Comparison of ENCODE assay signal across 23 mouse cellular contexts in genomic region chr2:29718581-29718980, GRCm38 (mm10). TPM values are rescaled to one million over a fixed set of nuclear protein-coding genes. Genes with fewer than 3 reads are reported as not detected.
DNase-seq lines count a peak whose midpoint lies in the region; ATAC-seq and TF ChIP-seq lines count a peak whose summit lies in the region.
"Had no signal": no experiment of that assay in that cellular context is flagged by ENCODE, and none has a peak within 500 bp of the region (broad histone marks: within the 10 kb centered on the region; RNA-seq: fewer than 3 reads in every experiment).

No protein-coding gene starts in this region.

- no peak for ATAC-seq in midbrain, embryonic 14.5 days (ENCODE audit: low FRiP score, low TSS enrichment)
- ATAC-seq in kidney, embryonic 16.5 days (ENCODE audit: low FRiP score, low TSS enrichment): no peak
- ATAC-seq: forebrain, embryonic 13.5 days; forebrain, postnatal 0 days had no signal

- peak; percentile 18 for DNase-seq in urinary bladder, postnatal 14 days (ENCODE audit: low spot score)
- DNase-seq in urinary bladder, postnatal 36 days (ENCODE audit: low spot score in 2 of 2): no peak
- peak; percentile 34 to 42 for DNase-seq in thymus, adult 18-20 months
- peak; percentile 54 for DNase-seq in thymus, postnatal 14 days
- DNase-seq in adrenal gland, postnatal 36 days: no peak
- no peak for DNase-seq in midbrain, embryonic 14.5 days
- DNase-seq in kidney, adult 2 months: no peak
- DNase-seq: adrenal gland, postnatal 10 days; cerebellum, adult 9-11 months; cerebellum, postnatal 36 days; forebrain, postnatal 0 days; gastrocnemius, postnatal 25 days; heart, postnatal 14 days had no signal

- no peak for TF ChIP-seq CTCF in kidney, adult 2 months (conservative IDR thresholded peaks at IDR 0.05; ENCODE audit: insufficient read depth, insufficient read length, low read depth, low read length)

- H3K36me3 ChIP-seq in midbrain, embryonic 14.5 days (ENCODE audit: control insufficient read depth, insufficient read depth, low read length): peaks cover 66% of the 10 kb centered on the region
- no peaks in the 10 kb centered on the region for H3K36me3 ChIP-seq in kidney, adult 2 months (ENCODE audit: control insufficient read depth, insufficient read depth, low read length)
- H3K36me3 ChIP-seq in kidney, embryonic 16.5 days (ENCODE audit: insufficient read depth, low read length): peaks cover 31% of the 10 kb centered on the region

- H3K4me2 ChIP-seq in midbrain, embryonic 14.5 days (ENCODE audit: low read length): no peak overlapping the region
- H3K4me2 ChIP-seq in kidney, embryonic 16.5 days (replicated peaks; ENCODE audit: low read depth, low read length): no peak overlapping the region
- H3K4me2 ChIP-seq: forebrain, embryonic 13.5 days; hindbrain, embryonic 13.5 days had no signal

- no peaks in the 10 kb centered on the region for H3K4me1 ChIP-seq in midbrain, embryonic 14.5 days (ENCODE audit: control insufficient read depth, insufficient read depth, low read length)
- H3K4me1 ChIP-seq in kidney, adult 2 months (ENCODE audit: control insufficient read depth, insufficient read depth, low read length): 0 out of 2 replicates have a peak, but pooled peaks cover 2% of the 10 kb centered on the region
- H3K4me1 ChIP-seq in kidney, embryonic 16.5 days (ENCODE audit: insufficient read depth, low read length): peaks cover 17% of the 10 kb centered on the region

- no peaks in the 10 kb centered on the region for H3K9me3 ChIP-seq in midbrain, embryonic 14.5 days (ENCODE audit: control insufficient read depth, low read length)
- H3K9me3 ChIP-seq in kidney, embryonic 16.5 days (ENCODE audit: low read length): no peaks in the 10 kb centered on the region
- H3K9me3 ChIP-seq: forebrain, embryonic 13.5 days; G1E; hindbrain, embryonic 13.5 days had no signal

- no peak for TF ChIP-seq POLR2A in kidney, adult 2 months (IDR thresholded peaks at IDR 0.05; ENCODE audit: low read depth, low read length)

- 93% methylated on average over 5 of the region's 5 CpGs for WGBS in midbrain, embryonic 14.5 days
- 80% methylated on average over 5 of the region's 5 CpGs for WGBS in kidney, adult 2 months
- WGBS in kidney, embryonic 16.5 days: 79% methylated on average over 5 of the region's 5 CpGs

- no peak overlapping the region for H3K4me3 ChIP-seq in midbrain, embryonic 14.5 days (replicated peaks; ENCODE audit: low read depth, low read length)
- H3K4me3 ChIP-seq in kidney, adult 2 months (ENCODE audit: insufficient read depth, low read depth, low read length): no peak overlapping the region
- H3K4me3 ChIP-seq in kidney, embryonic 16.5 days (ENCODE audit: low read length): no peak overlapping the region
- H3K4me3 ChIP-seq: forebrain, embryonic 13.5 days; hindbrain, embryonic 13.5 days had no signal

- no peak overlapping the region for H3K27ac ChIP-seq in midbrain, embryonic 14.5 days (replicated peaks; ENCODE audit: low read depth, low read length)
- no peak overlapping the region for H3K27ac ChIP-seq in kidney, adult 2 months (ENCODE audit: insufficient read depth, low read depth, low read length)
- no peak overlapping the region for H3K27ac ChIP-seq in kidney, embryonic 16.5 days (ENCODE audit: low read length)
- H3K27ac ChIP-seq: forebrain, embryonic 13.5 days; hindbrain, embryonic 13.5 days had no signal

- H3K9ac ChIP-seq in midbrain, embryonic 14.5 days (replicated peaks; ENCODE audit: low read length): no peak overlapping the region
- no peak overlapping the region for H3K9ac ChIP-seq in kidney, embryonic 16.5 days (replicated peaks; ENCODE audit: low read length)
- H3K9ac ChIP-seq: forebrain, embryonic 13.5 days; forebrain, postnatal 0 days; hindbrain, embryonic 13.5 days had no signal

- H3K27me3 ChIP-seq in midbrain, embryonic 14.5 days (ENCODE audit: control insufficient read depth, insufficient read depth, low read length): no peaks in the 10 kb centered on the region
- H3K27me3 ChIP-seq in kidney, adult 2 months (replicated peaks; ENCODE audit: control insufficient read depth, insufficient read depth, low read length): no peaks in the 10 kb centered on the region
- H3K27me3 ChIP-seq in kidney, embryonic 16.5 days (ENCODE audit: insufficient read depth, low read length): no peaks in the 10 kb centered on the region
- H3K27me3 ChIP-seq: forebrain, embryonic 13.5 days; hindbrain, embryonic 13.5 days had no signal

RNA-seq across cellular contexts. Expression of gene Gm13420, which starts 32.9 kb away (rescaled TPM):
- total RNA-seq in adrenal gland, postnatal 36 days (2021): not detected
- polyA plus RNA-seq in midbrain, embryonic 14.5 days (2014; fragmentation: Nextera tagmentation; extraction: Ambion mirVana): not detected in 2 replicates
- polyA plus RNA-seq in kidney, adult 2 months (2012; rRNA removed): 6.1 and 9.4 TPM in 2 replicates
- polyA plus RNA-seq in kidney, embryonic 16.5 days (2015; fragmentation: Nextera tagmentation; extraction: Ambion mirVana): 1.8 and 2.1 TPM in 2 replicates
- total RNA-seq: G1E; gastrocnemius, adult 18-20 months; gastrocnemius, postnatal 25 days; granulocyte monocyte progenitor cell, adult 5-6 weeks; heart, adult 8-10 months; heart, postnatal 14 days; hematopoietic stem cell, adult 5-6 weeks had no signal
- polyA plus RNA-seq: embryonic facial prominence, embryonic 14.5 days; forebrain, embryonic 13.5 days; G1E; heart, embryonic 14.5 days; hindbrain, embryonic 13.5 days had no signal

RNA-seq across cellular contexts. Expression of gene Gm13547, which starts 40.5 kb away (rescaled TPM):
- total RNA-seq in adrenal gland, postnatal 36 days (2021): not detected
- not detected in 2 replicates for polyA plus RNA-seq in midbrain, embryonic 14.5 days (2014; fragmentation: Nextera tagmentation; extraction: Ambion mirVana)
- not detected in 2 replicates for polyA plus RNA-seq in kidney, adult 2 months (2012; rRNA removed)
- polyA plus RNA-seq in kidney, embryonic 16.5 days (2015; fragmentation: Nextera tagmentation; extraction: Ambion mirVana): not detected in 2 replicates
- total RNA-seq: adrenal gland, postnatal 10 days; forebrain, postnatal 0 days; gastrocnemius, adult 18-20 months; gastrocnemius, postnatal 25 days; granulocyte monocyte progenitor cell, adult 5-6 weeks; heart, adult 8-10 months; heart, postnatal 14 days; hematopoietic stem cell, adult 5-6 weeks had no signal
- polyA plus RNA-seq: embryonic facial prominence, embryonic 14.5 days; forebrain, postnatal 0 days; G1E; heart, embryonic 14.5 days; hindbrain, embryonic 13.5 days had no signal

Comparison
In these comparisons a context has a peak if more than half of its experiments do, and no peak if none do; other contexts are left out.
1. DNase-seq: peak in urinary bladder, postnatal 14 days (single experiment), thymus, adult 18-20 months (2 of 2) and thymus, postnatal 14 days (single experiment); none in urinary bladder, postnatal 36 days (0 of 2), adrenal gland, postnatal 36 days (0 of 2), midbrain, embryonic 14.5 days (single experiment) and kidney, adult 2 months (single experiment).